Mouse (Mus musculus) liver, postnatal 0 days (tissue): ENCODE measurements around the gene Rap1b. TPM values are rescaled to one million over a fixed set of nuclear protein-coding genes. Genes with fewer than 3 reads are reported as not detected.
A peak's percentile ranks its signal among the peaks of the same experiment; 100 is the strongest.

Source experiments
- ATAC-seq: fragments of 200-750 bp; cut with Nextera tagmentation; 2 replicates; pipeline ENCODE4 v1.8.0; 2017; ENCODE audit warnings: mild to moderate bottlenecking, moderate library complexity
- DNase-seq: peaks from one replicate; pipeline ENCODE4 v3.0.0-alpha.2; 2016
- H3K27ac ChIP-seq: fragments of 300-500 bp; sonication (generic); 2 replicates; pipeline ENCODE4 v1.5.1; 2014; ENCODE audit warnings: antibody characterized with exemption, moderate library complexity, mild to moderate bottlenecking, low read depth
- H3K27me3 ChIP-seq: fragments of 300-500 bp; sonication (generic); 2 replicates; pipeline ENCODE4 v1.6.1; 2014; ENCODE audit warnings: low read length, control low read depth, mixed read lengths; ENCODE audit not compliant: insufficient read depth
- H3K36me3 ChIP-seq: fragments of 300-500 bp; sonication (generic); replicated peaks from 2 replicates; pipeline ENCODE4 v1.6.1; 2014; ENCODE audit warnings: mild to moderate bottlenecking, control low read depth, low read length, moderate library complexity, mixed read lengths; ENCODE audit not compliant: insufficient read depth
- H3K4me1 ChIP-seq: fragments of 300-500 bp; sonication (generic); 2 replicates; pipeline ENCODE4 v1.6.1; 2014; ENCODE audit warnings: antibody characterized with exemption, mild to moderate bottlenecking, control low read depth; ENCODE audit not compliant: insufficient read depth
- H3K4me2 ChIP-seq: fragments of 300-500 bp; sonication (generic); 2 replicates; pipeline ENCODE4 v1.6.1; 2014; ENCODE audit warnings: low read depth, mild to moderate bottlenecking, low read length, moderate library complexity, mixed read lengths
- H3K4me3 ChIP-seq: fragments of 300-500 bp; sonication (generic); 2 replicates; pipeline ENCODE4 v1.5.1; 2014; ENCODE audit warnings: low read depth, low read length
- H3K9ac ChIP-seq: fragments of 300-500 bp; sonication (generic); replicated peaks from 2 replicates; pipeline ENCODE4 v1.6.1; 2014; ENCODE audit warnings: mild to moderate bottlenecking, moderate library complexity
- H3K9me3 ChIP-seq: fragments of 300-500 bp; sonication (generic); 2 replicates; pipeline ENCODE4 v1.6.1; 2016; ENCODE audit warnings: mild to moderate bottlenecking, control low read depth, low read length, mixed read lengths
- CTCF ChIP-seq: sonication (generic); IDR thresholded peaks from 2 replicates; pipeline ENCODE4 v1.5.1; 2016; ENCODE audit warnings: antibody characterized with exemption, low read depth
- EP300 ChIP-seq: IDR thresholded peaks from 2 replicates; pipeline ENCODE4 v1.6.1; 2016; ENCODE audit warnings: antibody characterized with exemption, low read depth, mild to moderate bottlenecking
- WGBS: fragments of 180-500 bp; shearing (Covaris S2); extraction: QIAGEN DNeasy Blood & Tissue Kit; methylation state at CpG from one replicate; pipeline ENCODE4 v1.1.7; 2014; ENCODE audit not compliant: insufficient replicate concordance; 5-methylcytosine and 5-hydroxymethylcytosine counted together
- polyA plus RNA-seq: library from polyadenylated mRNA; unstranded; fragments of >200 nt; fragmentation: Nextera tagmentation; extraction: Ambion mirVana; gene quantifications from 2 replicates; pipeline ENCODE4 v1.2.1, GENCODE M21; 2015

Gene Rap1b
- polyA plus RNA-seq, 1 experiment from 2014 or later, result 105 TPM

DNA sequence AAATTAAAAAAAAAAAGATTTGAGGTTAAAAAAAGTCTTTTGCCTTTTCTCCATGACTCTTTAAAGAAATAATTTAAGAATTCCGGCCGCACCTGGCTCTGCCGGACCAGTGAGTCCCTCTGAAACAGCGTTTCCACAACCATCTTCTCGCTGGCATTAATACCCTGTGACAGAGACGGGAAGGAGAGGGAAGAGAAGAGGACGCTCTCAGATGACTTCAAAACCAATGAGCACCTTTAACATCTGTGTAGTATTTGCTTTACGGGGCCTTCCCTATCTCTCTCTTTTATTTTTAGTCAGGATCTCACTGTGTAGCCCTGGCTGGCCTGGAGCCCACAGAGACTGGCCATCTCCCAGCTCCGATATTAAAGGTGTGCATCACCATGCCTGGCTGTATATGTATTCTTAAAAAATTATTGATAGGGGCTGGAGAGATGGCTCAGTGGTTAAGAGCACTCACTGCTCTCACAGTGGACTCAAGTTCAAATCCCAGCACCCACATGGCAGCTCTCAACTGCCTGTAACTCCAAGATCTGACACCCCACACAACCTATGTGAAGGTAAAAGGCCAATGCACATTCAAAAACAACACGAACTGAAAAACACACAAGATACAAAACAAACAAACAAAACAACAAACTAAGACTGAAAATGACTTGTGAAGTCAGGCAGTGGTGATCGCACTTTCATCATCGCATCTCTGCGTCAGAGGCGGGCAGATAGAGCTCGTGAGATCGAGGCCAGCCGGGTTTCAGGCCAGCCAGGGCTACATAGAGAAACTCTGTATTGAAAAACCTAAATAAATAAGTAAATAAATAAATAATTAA is 68.1 kb downstream of the Rap1b start:
- H3K4me2 ChIP-seq, result no peak overlapping the region
- DNase-seq, result no peak
- no peak overlapping the region for H3K4me3 ChIP-seq
- WGBS, result 93% methylated on average over 17 of the region's 17 CpGs
- no peaks in the 10 kb centered on the region for H3K27me3 ChIP-seq
- no peak overlapping the region for H3K9ac ChIP-seq
- H3K27ac ChIP-seq, result no peak overlapping the region
- H3K36me3 ChIP-seq, result peaks cover 77% of the 10 kb centered on the region
- no peak for ATAC-seq
- H3K9me3 ChIP-seq, result no peaks in the 10 kb centered on the region
- TF ChIP-seq EP300, result no peak
- no peak for TF ChIP-seq CTCF
- H3K4me1 ChIP-seq, result no peaks in the 10 kb centered on the region

DNA sequence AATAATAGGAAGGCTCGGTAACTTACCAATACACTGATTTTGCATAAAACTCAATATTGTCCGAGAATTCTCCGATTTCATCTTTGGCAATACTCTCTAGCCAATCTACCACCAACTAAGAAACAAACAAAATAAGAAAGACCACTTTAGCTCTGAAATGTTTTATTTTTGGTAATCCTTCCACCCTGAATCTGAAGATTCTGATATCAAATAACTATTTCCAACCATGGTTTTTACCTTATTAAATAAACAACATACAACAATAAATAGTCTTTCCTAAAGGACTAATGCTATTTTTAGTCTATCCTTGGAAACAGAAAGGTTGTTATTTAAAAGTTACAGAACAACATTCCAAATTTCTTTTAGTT is 68.7 kb downstream of the Rap1b start:
- no peak overlapping the region for H3K9ac ChIP-seq
- H3K4me2 ChIP-seq, result no peak overlapping the region
- TF ChIP-seq EP300, result no peak
- TF ChIP-seq CTCF, result no peak
- ATAC-seq, result no peak
- 90% methylated on average over 3 of the region's 3 CpGs for WGBS
- H3K9me3 ChIP-seq, result no peaks in the 10 kb centered on the region
- no peak for DNase-seq
- no peaks in the 10 kb centered on the region for H3K27me3 ChIP-seq
- peaks cover 81% of the 10 kb centered on the region for H3K36me3 ChIP-seq
- no peaks in the 10 kb centered on the region for H3K4me1 ChIP-seq
- H3K27ac ChIP-seq, result no peak overlapping the region
- no peak overlapping the region for H3K4me3 ChIP-seq

DNA sequence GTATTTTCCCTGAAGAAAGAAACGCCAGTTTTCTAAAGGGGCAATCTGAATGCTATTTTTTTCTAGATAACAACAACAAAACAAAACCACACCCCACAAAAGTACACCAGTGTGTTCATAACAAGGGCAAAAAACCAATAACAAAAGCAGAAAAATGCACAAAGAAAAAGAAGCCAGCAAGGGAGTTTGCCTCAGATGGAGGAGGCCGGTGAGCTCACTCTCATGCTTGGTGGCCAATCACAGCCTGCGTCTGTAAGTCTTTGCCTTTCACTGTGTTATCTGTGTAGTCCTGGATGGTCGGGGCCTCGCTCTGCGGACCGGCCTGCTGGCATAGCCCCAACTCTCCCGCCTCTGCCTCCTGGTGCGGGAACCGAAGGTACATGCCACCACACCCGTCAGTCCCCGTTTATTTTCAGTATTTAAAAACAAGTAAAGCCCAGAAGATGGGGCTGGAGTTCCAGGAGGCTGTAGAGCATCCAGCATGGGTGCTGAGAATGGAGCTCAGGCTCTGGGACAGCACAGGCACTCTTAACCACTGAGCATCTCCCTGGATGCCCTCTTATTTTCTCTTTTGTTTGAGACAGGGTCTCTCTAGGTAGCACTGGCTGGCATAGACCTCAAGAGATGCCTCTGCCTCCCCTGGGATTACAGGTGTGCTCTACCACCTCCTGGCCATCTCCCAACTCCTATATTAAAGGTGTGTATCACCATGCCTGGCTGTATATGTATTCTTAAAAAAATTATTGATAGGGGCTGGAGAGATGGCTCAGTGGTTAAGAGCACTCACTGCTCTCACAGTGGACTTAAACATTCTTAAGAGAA is 69.3 kb downstream of the Rap1b start:
- DNase-seq, result no peak
- Histone ChIP-seq H3K36me3 (peaks cover 81% of the 10 kb centered on the region), H3K4me2 (no peak overlapping the region), H3K4me3 (no peak overlapping the region), H3K9ac (no peak overlapping the region), H3K27ac (no peak overlapping the region), H3K4me1 (no peaks in the 10 kb centered on the region), H3K9me3 (no peaks in the 10 kb centered on the region), H3K27me3 (no peaks in the 10 kb centered on the region)
- WGBS, result 59% methylated on average over 12 of the region's 12 CpGs
- no peak for ATAC-seq
- TF ChIP-seq CTCF (no peak), EP300 (no peak)

DNA sequence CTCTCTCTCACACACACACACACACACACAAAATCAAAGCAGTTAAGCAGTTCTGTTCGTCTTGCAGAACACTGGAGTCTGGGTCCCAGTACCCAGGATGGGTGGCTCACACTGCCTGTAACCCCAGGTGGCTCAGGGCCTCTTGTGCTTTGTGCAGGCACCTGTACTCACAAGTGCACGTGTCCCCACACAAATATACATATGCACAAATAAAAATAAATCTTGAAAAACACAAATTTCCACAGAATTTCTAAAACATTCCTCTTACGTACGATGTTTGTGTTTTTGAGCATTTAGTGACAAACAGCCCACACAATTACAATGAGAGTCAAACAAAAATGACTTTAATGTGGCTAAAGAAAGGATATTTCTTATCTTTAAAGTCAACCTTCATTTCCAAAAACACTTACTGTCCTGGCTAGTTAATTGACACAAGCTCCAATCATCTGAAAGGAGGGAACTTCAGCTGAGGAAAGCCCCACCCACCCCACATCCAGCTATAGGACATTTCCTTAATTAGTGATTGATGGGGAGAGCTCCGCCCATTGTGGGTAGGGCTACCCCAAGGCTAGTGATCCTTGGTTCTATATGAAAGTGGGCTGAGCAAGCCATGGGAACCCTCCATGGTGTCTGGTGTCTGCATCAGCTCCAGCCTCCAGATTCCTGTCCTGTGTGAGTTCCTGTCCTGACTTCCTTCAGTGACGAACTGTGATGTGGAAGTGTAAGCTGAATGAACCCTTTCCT is 70.3 kb downstream of the Rap1b start:
- H3K4me3 ChIP-seq, result no peak overlapping the region
- H3K4me1 ChIP-seq, result no peaks in the 10 kb centered on the region
- H3K27me3 ChIP-seq, result no peaks in the 10 kb centered on the region
- 0 out of 2 replicates have a peak, but pooled peaks have one; percentile 21 for ATAC-seq
- WGBS, result 83% methylated on average over 6 of the region's 6 CpGs
- TF ChIP-seq EP300, result no peak
- no peak for DNase-seq
- H3K27ac ChIP-seq, result no peak overlapping the region
- no peak overlapping the region for H3K9ac ChIP-seq
- no peak overlapping the region for H3K4me2 ChIP-seq
- H3K36me3 ChIP-seq, result peaks cover 81% of the 10 kb centered on the region
- no peaks in the 10 kb centered on the region for H3K9me3 ChIP-seq

- 97% methylated on average over 1 of the region's 1 CpGs for WGBS
- DNase-seq (no peak), ATAC-seq (no peak)
- H3K4me2 ChIP-seq, result no peak overlapping the region
- TF ChIP-seq CTCF (no peak), EP300 (no peak)
- H3K9me3 ChIP-seq, result no peaks in the 10 kb centered on the region
- no peaks in the 10 kb centered on the region for H3K27me3 ChIP-seq
- no peak overlapping the region for H3K4me3 ChIP-seq
- peaks cover 84% of the 10 kb centered on the region for H3K36me3 ChIP-seq
- no peaks in the 10 kb centered on the region for H3K4me1 ChIP-seq
- H3K9ac ChIP-seq, result no peak overlapping the region
- H3K27ac ChIP-seq, result no peak overlapping the region
Measured at GRCm38 (mm10) chr10:117774817-117775120, 71.1 kb downstream of the Rap1b start.
